Mouse (Mus musculus): ENCODE results near the gene Lrrc59.

Lrrc59 gene

DNA sequence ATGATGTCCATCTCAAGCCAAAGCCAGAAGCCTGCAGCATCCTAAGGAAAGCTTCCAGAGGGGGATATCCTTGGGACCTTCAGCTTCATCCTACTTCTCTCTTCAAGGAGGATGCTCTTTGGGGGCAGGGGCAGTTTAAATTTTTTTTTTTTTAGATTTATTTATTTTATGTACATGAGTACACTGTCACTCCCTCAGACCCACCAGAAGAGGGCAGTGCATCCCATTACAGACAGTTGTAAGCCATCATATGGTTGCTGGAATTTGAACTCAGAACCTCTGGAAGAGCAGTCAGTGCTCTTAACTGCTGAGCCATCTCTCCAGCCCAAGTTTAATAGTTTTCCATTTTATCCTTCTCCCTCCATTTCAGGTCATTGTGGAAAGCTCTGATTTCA is 8.1 kb upstream of the Lrrc59 start:
- no peak overlapping the region for H3K4me3 ChIP-seq (replicated peaks; ENCODE audit: low read length)
- H3K4me1 ChIP-seq (replicated peaks; ENCODE audit: low read depth, low read length): peaks cover 19% of the 10 kb centered on the region
- no peaks in the 10 kb centered on the region for H3K27me3 ChIP-seq (ENCODE audit: insufficient read depth, low read length)
- peaks cover 3% of the 10 kb centered on the region; the same call in 1 of the 2 replicates for H3K9me3 ChIP-seq (ENCODE audit: low read length)
- H3K36me3 ChIP-seq (ENCODE audit: insufficient read depth, low read length): no peaks in the 10 kb centered on the region
- TF ChIP-seq CTCF (conservative IDR thresholded peaks at IDR 0.05; ENCODE audit: low read length): peak; percentile 20
- TF ChIP-seq POU5F1 (IDR thresholded peaks at IDR 0.05; ENCODE audit: borderline replicate concordance, low read length): no peak

DNA sequence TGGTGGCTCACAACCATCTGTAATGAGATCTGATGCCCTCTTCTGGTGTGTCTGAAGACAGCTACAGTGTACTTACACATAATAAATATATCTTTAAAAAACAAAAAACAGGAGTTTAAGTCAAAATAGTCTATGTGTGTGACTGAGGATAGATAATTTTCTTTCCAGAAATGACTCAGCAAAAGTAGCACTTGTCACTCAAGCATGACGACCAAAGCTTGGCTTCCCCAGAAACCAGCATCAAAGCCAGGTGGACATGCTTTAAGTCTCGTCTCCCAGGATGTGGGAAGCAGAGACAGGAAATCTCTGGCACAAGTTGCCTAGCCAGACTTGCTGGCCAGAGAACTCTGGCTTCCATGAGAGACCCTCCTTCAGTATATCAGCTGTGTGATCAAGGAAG is 7.4 kb upstream of the Lrrc59 start:
- TF ChIP-seq CTCF (conservative IDR thresholded peaks at IDR 0.05; ENCODE audit: low read length) (no peak), NANOG (IDR thresholded peaks at IDR 0.05; ENCODE audit: borderline replicate concordance, low read length) (no peak), POU5F1 (IDR thresholded peaks at IDR 0.05; ENCODE audit: borderline replicate concordance, low read length) (no peak)
- Histone ChIP-seq H3K36me3 (ENCODE audit: insufficient read depth, low read length) (no peaks in the 10 kb centered on the region), H3K9me3 (ENCODE audit: low read length) (no peaks in the 10 kb centered on the region), H3K27me3 (ENCODE audit: insufficient read depth, low read length) (no peaks in the 10 kb centered on the region), H3K4me3 (replicated peaks; ENCODE audit: low read length) (no peak overlapping the region), H3K4me1 (replicated peaks; ENCODE audit: low read depth, low read length) (peaks cover 19% of the 10 kb centered on the region)

DNA sequence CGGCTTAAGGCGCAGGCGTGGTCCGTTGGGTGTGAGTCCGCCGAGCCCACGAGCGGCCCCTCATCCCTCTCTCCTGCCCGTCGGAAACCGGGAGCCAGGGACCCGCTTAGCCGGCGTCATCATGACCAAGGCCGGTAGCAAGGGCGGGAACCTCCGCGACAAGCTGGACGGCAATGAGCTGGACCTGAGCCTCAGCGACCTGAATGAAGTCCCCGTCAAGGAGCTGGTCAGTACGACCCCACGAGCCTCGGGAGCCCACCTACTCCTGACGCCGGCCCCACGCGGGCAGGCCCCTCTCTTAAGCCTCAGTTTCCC is 274 bp downstream of the Lrrc59 start:
- Histone ChIP-seq H3K4me1 (replicated peaks; ENCODE audit: low read depth, low read length) (peaks cover 44% of the 10 kb centered on the region), H3K9me3 (ENCODE audit: low read length) (no peaks in the 10 kb centered on the region), H3K36me3 (ENCODE audit: insufficient read depth, low read length) (peaks cover 42% of the 10 kb centered on the region), H3K4me3 (replicated peaks; ENCODE audit: low read length) (peak overlapping the region; percentile 98), H3K27me3 (ENCODE audit: insufficient read depth, low read length) (no peaks in the 10 kb centered on the region)
- TF ChIP-seq POU5F1 (IDR thresholded peaks at IDR 0.05; ENCODE audit: borderline replicate concordance, low read length) (no peak), CTCF (conservative IDR thresholded peaks at IDR 0.05; ENCODE audit: low read length) (no peak), NANOG (IDR thresholded peaks at IDR 0.05; ENCODE audit: borderline replicate concordance, low read length) (no peak)

DNA sequence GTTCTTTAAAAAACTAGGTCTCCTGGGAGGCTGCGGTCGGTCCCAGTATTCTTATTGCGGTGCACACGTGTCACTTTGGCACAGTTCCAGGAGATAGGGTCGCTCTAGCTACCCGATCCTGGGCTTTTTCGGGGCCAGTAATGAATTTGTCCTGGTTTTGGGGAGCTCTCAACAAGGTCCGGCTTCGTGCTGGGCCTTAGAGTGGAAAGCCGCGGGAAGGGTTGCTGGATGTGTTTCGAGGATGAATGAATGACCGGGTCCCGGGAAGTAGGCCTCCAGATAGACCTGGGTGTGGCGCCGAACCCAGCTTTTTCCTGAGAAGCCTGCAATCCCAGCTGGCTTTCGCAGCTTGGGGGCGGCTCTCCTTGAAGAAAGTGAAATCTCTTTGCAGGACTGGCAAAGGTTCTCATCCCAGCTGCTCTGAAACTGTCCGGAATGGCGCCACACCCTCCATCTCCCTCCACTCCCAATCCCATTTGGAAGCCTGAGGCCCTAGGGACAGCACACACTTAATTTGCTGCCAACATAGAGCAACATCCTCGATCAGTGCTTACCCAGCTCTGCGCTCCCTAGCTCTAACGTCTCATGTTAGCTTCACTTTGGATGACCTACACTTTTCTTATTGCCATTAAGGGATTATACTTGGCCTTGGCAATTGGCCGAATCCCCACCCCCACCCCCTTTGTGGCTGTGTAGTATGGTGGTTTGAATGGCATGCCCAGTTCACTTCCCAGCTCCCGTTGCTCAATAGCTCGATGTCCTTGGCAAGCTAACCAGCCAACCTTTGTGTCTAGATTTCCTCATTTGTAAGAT is 838 bp downstream of the Lrrc59 start:
- Histone ChIP-seq H3K27me3 (ENCODE audit: insufficient read depth, low read length) (no peaks in the 10 kb centered on the region), H3K9me3 (ENCODE audit: low read length) (no peaks in the 10 kb centered on the region), H3K4me3 (replicated peaks; ENCODE audit: low read length) (peak overlapping the region; percentile 98), H3K4me1 (replicated peaks; ENCODE audit: low read depth, low read length) (peaks cover 44% of the 10 kb centered on the region), H3K36me3 (ENCODE audit: insufficient read depth, low read length) (peaks cover 48% of the 10 kb centered on the region)
- TF ChIP-seq POU5F1 (IDR thresholded peaks at IDR 0.05; ENCODE audit: borderline replicate concordance, low read length): no peak
- TF ChIP-seq NANOG (IDR thresholded peaks at IDR 0.05; ENCODE audit: borderline replicate concordance, low read length): no peak
- TF ChIP-seq CTCF (conservative IDR thresholded peaks at IDR 0.05; ENCODE audit: low read length): no peak

DNA sequence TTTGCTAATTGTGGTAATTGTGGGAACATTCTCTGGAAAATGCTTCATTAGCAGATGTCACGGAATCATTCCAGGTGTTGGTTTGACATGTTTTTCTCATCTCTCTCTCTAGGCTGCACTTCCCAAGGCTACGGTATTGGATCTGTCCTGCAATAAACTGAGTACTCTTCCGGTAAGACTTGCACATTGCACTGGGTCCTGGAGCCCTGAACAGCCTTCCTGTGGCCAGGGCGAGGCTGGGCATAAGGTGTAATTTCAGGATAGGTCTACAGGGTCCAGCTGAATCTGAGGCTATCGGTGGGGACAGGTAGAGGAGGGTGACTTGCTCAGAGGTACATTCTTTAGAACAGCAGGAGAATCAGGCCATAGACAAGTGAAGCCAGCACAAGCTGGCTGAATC is 2.4 kb downstream of the Lrrc59 start:
- Histone ChIP-seq H3K27me3 (ENCODE audit: insufficient read depth, low read length) (no peaks in the 10 kb centered on the region), H3K4me1 (replicated peaks; ENCODE audit: low read depth, low read length) (peaks cover 44% of the 10 kb centered on the region), H3K36me3 (ENCODE audit: insufficient read depth, low read length) (peaks cover 63% of the 10 kb centered on the region)

DNA sequence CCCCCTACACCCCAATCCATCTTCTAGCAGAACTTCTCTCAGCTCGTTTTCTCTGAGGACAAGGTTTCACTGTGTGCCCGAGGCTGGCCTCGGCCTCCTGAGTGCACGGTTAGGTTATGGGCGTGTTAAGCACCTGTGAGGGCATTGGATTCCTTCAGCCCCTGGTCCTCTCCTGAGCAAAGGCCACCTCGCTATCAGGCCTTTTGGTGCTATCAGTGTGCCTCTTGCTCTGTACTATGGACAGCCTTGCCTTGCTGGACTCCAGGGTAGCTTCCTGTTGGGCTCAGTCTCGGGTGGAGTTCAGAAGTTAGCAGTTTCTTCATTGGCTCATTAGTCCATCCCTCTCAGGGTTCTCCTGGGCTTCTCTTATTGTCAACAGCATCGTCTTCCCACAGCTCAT is 3.4 kb downstream of the Lrrc59 start:
- no peak overlapping the region for H3K4me3 ChIP-seq (replicated peaks; ENCODE audit: low read length)
- no peaks in the 10 kb centered on the region for H3K27me3 ChIP-seq (ENCODE audit: insufficient read depth, low read length)
- TF ChIP-seq CTCF (conservative IDR thresholded peaks at IDR 0.05; ENCODE audit: low read length): no peak
- TF ChIP-seq NANOG (IDR thresholded peaks at IDR 0.05; ENCODE audit: borderline replicate concordance, low read length): no peak
- no peak for TF ChIP-seq POU5F1 (IDR thresholded peaks at IDR 0.05; ENCODE audit: borderline replicate concordance, low read length)
- H3K9me3 ChIP-seq (ENCODE audit: low read length): no peaks in the 10 kb centered on the region
- H3K4me1 ChIP-seq (replicated peaks; ENCODE audit: low read depth, low read length): peaks cover 44% of the 10 kb centered on the region
- peaks cover 73% of the 10 kb centered on the region for H3K36me3 ChIP-seq (ENCODE audit: insufficient read depth, low read length)

More for the DNA sequence above, 2.4 kb downstream of the Lrrc59 start:
- H3K4me3 ChIP-seq (replicated peaks; ENCODE audit: low read length): no peak overlapping the region
- H3K9me3 ChIP-seq (ENCODE audit: low read length): no peaks in the 10 kb centered on the region
- TF ChIP-seq NANOG (IDR thresholded peaks at IDR 0.05; ENCODE audit: borderline replicate concordance, low read length) (no peak), POU5F1 (IDR thresholded peaks at IDR 0.05; ENCODE audit: borderline replicate concordance, low read length) (no peak), CTCF (conservative IDR thresholded peaks at IDR 0.05; ENCODE audit: low read length) (no peak)

DNA sequence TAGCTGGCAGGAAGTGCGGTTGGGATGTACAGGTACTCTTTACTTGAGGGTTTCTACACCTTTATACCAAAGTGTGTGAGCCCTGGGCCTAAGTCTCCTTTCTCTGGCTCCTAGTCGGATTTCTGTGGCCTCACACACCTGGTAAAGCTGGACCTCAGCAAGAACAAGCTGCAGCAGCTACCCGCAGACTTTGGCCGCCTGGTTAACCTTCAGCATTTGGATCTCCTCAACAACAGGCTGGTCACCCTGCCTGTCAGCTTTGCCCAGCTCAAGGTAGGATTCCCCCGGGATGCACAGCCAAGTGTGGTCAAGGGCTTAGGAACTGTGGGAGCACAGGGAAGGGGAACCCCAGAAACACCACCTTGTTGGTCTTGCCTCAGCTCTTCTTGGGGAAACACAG is 4.9 kb downstream of the Lrrc59 start:
- no peak for TF ChIP-seq CTCF (conservative IDR thresholded peaks at IDR 0.05; ENCODE audit: low read length)
- no peak for TF ChIP-seq POU5F1 (IDR thresholded peaks at IDR 0.05; ENCODE audit: borderline replicate concordance, low read length)
- no peak for TF ChIP-seq NANOG (IDR thresholded peaks at IDR 0.05; ENCODE audit: borderline replicate concordance, low read length)
- peaks cover 88% of the 10 kb centered on the region for H3K36me3 ChIP-seq (ENCODE audit: insufficient read depth, low read length)
- peaks cover 55% of the 10 kb centered on the region for H3K4me1 ChIP-seq (replicated peaks; ENCODE audit: low read depth, low read length)
- no peaks in the 10 kb centered on the region for H3K9me3 ChIP-seq (ENCODE audit: low read length)
- no peak overlapping the region for H3K4me3 ChIP-seq (replicated peaks; ENCODE audit: low read length)
- H3K27me3 ChIP-seq (ENCODE audit: insufficient read depth, low read length): no peaks in the 10 kb centered on the region

DNA sequence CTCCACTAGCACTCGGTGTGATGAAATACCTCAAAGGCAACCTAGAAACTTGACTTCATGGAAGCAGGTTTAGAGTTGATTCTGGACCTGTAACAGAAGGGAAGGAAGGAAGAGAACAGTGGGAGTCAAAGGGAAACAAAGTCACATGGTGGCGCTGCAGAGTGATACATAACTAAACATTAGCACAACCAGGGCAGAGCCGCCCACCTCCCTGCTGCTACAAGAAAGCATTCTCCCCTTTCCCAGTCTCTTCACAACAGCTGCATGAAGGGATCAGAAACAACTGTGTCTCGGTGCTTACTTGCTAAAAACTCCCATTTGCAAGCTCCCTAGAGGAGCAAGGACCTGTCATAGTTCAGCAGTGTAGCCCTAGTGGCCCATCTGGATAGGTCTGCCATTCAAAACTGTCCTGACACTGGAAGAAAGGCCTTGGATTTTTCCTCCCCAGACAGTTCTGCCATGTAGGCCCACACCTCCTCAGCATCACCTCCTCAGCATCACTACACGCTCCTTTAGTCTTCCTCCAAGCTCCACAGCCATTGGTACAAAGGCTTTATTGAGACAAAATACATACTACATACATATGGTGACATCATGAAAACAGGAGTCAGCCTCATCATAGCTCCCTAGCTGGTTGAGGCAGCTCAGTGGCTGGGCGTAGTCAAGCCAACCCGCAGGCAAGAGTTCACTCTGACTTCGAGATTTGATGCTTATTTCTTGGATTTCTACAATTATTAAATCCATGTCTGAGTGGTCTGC is 15.1 kb downstream of the Lrrc59 start:
- TF ChIP-seq POU5F1 (IDR thresholded peaks at IDR 0.05; ENCODE audit: borderline replicate concordance, low read length): no peak
- TF ChIP-seq NANOG (IDR thresholded peaks at IDR 0.05; ENCODE audit: borderline replicate concordance, low read length): no peak
- TF ChIP-seq CTCF (conservative IDR thresholded peaks at IDR 0.05; ENCODE audit: low read length): no peak
- H3K36me3 ChIP-seq (ENCODE audit: insufficient read depth, low read length): peaks cover 99% of the 10 kb centered on the region

More for the DNA sequence above, 15.1 kb downstream of the Lrrc59 start:
- H3K9me3 ChIP-seq (ENCODE audit: low read length): no peaks in the 10 kb centered on the region
- H3K4me3 ChIP-seq (replicated peaks; ENCODE audit: low read length): no peak overlapping the region
- peaks cover 56% of the 10 kb centered on the region for H3K4me1 ChIP-seq (replicated peaks; ENCODE audit: low read depth, low read length)
- no peaks in the 10 kb centered on the region for H3K27me3 ChIP-seq (ENCODE audit: insufficient read depth, low read length)

Measured in E14TG2a.4 (cell line).